Mouse (Mus musculus) spleen, adult 18-20 months (tissue): ENCODE results near the gene Rasd2.

Source experiments
- DNase-seq, 2 experiments: peaks; one replicate each; pipeline ENCODE4 v3.0.0; 2022; ENCODE audit warnings: mixed read lengths in 2 of 2

Rasd2 gene

DNA sequence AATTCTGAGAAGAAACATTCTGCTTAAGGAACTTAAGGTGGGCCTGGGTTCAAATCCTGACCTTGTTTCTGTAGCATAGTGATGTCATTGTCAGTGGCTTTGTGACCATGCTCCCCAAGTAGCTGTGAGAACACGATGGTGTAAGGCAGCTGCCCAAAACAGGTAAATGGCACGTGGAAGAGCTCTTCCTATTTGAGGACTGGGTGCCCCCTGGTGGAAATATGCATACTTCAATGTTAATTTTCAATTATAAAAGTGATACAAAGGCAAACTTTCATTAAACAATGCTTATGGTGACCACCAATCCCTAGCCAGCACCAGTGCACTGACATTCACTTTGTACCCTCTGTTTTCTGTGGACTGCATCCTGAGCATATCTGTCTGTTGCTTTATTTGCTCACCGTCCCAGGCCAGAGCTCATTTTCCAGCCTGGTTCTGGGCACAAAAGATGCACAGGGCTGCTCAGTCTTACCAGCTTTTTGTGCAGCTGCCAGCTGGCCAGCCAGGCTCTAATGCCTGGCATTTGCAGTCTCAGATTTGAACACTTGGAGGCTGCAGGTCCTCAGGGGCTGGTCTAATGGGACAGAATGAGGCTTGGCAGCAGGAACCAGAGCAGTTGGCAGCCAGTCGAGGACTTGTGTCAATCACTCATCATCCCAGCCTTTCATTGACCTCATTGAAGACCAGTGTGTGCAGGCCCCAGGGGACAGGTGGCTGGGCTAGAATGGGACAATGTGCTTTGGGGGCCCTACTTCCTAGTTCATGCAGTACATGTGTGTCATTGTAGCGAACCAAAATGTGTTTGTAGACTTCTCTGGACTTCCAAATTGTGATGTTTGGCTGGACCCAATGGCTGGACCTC, 6.4 kb downstream of the Rasd2 start:
- no peak for DNase-seq

DNA sequence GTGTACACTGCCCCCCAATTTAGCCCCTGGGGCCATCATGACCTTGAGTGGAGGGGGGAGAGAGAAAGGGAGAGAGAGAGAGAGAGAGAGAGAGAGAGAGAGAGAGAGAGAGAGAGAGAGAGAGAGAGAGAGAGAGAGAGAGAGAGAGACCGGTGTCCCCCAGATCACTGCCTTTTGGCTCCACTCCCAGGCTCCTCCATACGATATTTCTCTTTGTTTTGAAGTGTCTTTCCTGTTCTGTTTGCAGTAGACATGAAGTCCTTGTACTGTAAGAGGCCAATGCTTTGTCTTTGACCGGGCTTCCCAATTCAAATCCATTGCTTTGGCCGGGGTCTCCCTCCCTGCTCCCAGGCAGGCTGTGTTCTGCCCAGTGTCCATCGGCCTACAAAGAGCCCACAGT, 8.9 kb downstream of the Rasd2 start:
- no peak for DNase-seq

DNA sequence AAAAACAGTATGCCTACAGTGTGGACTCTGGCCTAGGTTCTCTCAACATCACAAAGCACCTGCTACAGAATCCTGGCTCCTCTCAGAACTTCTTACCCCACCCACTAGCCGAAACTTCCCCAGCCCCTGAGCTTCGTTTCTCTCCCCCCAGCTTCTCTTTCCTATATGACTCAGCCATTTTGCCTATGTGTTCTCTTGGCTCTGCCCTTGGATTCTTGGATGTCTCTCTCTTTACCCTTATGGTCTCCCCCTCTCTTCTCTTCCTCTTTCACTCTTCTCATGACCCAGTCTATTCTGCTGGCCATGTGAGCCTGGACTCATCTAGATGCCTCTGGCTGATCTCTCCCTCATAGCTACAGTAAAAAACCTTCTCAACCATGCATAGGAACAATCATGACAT, 13.0 kb downstream of the Rasd2 start:
- no peak for DNase-seq

DNA sequence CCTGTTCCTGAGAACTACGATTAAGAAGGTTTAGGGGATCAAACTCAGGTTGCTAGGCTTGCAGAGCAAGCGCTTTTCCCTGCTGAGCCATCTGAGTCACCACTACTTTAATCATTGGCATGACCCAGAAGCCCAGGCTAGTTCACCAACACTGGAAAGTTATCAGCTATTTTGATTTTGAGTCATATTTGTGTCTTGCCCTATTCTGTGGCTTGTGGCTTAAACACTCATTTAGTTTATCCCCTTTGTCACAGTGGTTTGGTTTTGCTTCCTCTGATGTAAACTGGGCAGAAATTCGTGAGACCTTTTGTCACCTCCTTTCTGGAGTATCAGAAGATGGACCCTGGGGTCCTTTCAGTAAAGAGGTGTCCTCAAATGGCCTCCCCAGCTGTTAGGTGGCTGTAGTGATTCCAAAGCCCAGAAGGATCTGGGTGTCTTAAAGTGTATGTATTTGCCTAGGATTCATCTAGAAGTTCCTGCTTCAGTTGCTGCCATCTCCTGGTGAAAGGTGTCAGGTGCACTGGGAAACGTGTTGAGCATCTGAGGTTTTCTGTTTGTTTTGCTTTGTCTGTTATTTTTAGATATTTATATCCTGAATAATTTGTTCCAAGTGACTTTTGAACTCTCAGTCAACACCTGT, 20.3 kb downstream of the Rasd2 start:
- DNase-seq: no peak

DNA sequence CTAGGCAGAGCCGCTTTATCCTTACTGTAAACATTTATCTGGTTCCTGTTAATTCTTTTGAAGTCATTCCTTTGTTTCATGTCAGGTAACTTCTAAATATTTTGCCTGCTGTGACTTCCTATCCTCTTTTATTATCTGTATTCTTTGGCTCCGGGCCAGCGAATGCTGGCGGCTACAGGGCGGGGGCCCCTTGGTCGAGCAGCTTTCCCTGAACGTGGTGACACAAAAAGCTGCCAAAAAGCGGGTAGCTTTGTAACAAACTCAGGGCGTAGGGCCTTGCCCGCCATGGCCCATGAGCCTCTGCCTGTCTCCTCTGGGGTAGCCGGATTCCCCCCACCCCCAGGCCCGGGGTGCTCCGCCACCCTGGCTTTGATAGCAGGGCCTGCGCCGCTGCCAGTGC, 33.6 kb downstream of the Rasd2 start:
- no peak for DNase-seq

DNA sequence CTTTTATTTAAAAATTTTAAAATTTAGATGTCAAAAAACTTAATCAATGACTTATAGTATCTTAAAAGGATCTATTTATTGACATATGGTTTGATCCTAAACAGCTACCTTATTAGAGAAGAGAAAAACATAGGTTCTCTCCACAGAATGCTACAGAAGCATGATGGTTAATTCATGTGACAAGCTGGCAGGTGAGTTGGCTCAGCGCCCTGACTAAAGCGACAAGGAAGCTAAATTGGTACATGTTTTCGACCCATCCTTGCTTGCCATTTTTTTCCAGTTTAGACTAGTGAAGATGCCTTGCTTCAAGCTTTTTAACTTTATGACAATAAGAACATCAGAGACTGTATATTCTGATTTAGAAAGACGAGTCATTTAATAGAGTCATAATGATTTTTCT, 35.4 kb downstream of the Rasd2 start:
- DNase-seq: no peak

DNA sequence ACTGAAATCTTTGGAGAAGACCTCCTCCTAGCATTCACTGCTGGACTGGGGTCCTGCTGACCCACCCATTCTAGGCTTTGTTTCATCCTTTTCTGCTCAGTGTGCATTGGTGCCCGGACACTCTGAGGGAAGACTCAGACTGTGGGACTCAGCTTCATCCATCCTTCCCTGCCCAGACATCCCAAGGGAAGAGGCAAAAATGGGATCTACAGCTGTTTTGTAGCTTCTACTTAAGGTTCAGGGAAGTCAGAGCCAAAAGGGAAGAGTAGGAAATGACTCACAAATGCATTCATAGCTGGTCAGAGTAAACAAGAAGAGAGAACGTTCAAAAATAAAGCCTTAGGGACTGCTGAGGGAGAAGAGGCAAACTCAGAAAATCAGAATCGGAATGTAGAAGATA, 40.3 kb downstream of the Rasd2 start:
- no peak for DNase-seq

DNA sequence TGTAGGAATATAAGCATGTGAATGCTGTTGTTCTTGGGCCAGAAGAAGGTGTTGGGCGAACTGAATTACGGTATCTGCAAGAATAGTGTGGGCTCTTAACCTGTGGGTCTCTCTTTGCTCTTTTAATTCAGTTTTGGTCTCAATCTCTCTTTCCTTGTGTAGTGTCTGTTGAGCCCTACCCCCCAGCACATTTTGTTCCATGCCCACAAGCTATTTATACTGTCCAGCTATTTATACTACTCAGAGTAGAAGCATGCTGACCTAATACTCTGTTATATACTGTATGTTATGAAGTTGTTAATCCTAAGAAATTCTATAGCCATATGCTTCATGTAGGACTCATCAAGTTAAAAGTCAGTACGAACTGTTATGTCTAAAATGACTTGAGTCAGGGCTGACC, 41.9 kb downstream of the Rasd2 start:
- DNase-seq: no peak

DNA sequence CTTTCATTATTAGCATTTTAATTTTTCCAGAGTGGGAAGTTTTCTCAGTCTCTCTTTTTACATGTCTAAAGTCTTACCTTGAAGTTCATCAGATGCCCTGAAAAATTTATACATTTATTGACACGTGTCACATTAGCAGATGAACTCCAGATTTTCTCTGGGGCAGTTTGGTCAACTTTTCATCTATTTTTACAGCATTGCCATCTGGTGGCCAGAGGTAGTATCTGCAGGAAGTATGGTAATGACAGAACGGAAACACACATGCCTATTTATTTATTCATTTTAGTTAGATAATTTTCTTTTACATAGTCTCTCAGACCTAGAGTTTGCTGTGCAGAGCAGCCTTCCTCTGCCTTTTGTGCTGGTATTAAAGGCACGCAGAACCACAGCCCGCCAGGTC, 58.4 kb downstream of the Rasd2 start:
- DNase-seq: no peak
